In genomic region chr5:12467568-12468336, GRCm38 (mm10) we compare ENCODE assay signal across 26 mouse cellular contexts.
DNase-seq lines count a peak whose midpoint lies in the region; ATAC-seq and TF ChIP-seq lines count a peak whose summit lies in the region.
"Had no signal": no experiment of that assay in that cellular context is flagged by ENCODE, and none has a peak within 500 bp of the region (broad histone marks: within the 10 kb centered on the region; RNA-seq: fewer than 3 reads in every experiment).

No protein-coding gene starts in this region.

- TF ChIP-seq POLR2A in lung, adult 2 months (IDR thresholded peaks at IDR 0.05; ENCODE audit: borderline replicate concordance, extremely low read depth, low read depth, low read length): no peak
- no peak for TF ChIP-seq POLR2A in thymus, adult 2 months (IDR thresholded peaks at IDR 0.05; ENCODE audit: control insufficient read depth, extremely low read depth, insufficient read depth, low read length, poor library complexity)

- no peak for TF ChIP-seq EP300 in lung, postnatal 0 days (IDR thresholded peaks at IDR 0.05)

- no peak overlapping the region for H3K27ac ChIP-seq in intestine, embryonic 15.5 days
- H3K27ac ChIP-seq in intestine, postnatal 0 days (ENCODE audit: low read depth, low read length): no peak overlapping the region
- H3K27ac ChIP-seq in lung, postnatal 0 days (ENCODE audit: low read length): no peak overlapping the region
- H3K27ac ChIP-seq in embryonic facial prominence, embryonic 14.5 days (replicated peaks; ENCODE audit: low read depth, low read length): no peak overlapping the region
- H3K27ac ChIP-seq in thymus, adult 2 months (ENCODE audit: control insufficient read depth, insufficient read depth, low read length): no peak overlapping the region
- H3K27ac ChIP-seq: forebrain, embryonic 15.5 days; hindbrain, embryonic 15.5 days; layer of hippocampus, adult 2 months; neural tube, embryonic 15.5 days had no signal

- TF ChIP-seq CTCF in intestine, postnatal 0 days (IDR thresholded peaks at IDR 0.05; ENCODE audit: low read depth): no peak
- TF ChIP-seq CTCF in lung, postnatal 0 days (IDR thresholded peaks at IDR 0.05): no peak
- no peak for TF ChIP-seq CTCF in lung, adult 2 months (IDR thresholded peaks at IDR 0.05; ENCODE audit: insufficient read depth, low read length)
- TF ChIP-seq CTCF in thymus, adult 2 months (IDR thresholded peaks at IDR 0.05; ENCODE audit: borderline replicate concordance, control insufficient read depth, extremely low read depth, insufficient read depth, low read length, poor library complexity): no peak

- 46% methylated on average over 4 of the region's 4 CpGs for WGBS in intestine, embryonic 15.5 days
- WGBS in intestine, postnatal 0 days: 54% methylated on average over 4 of the region's 4 CpGs
- WGBS in lung, postnatal 0 days: 6% methylated on average over 4 of the region's 4 CpGs
- 23% methylated on average over 4 of the region's 4 CpGs for WGBS in lung, adult 2 months
- WGBS in embryonic facial prominence, embryonic 14.5 days: 66% methylated on average over 4 of the region's 4 CpGs
- 89% methylated on average over 4 of the region's 4 CpGs for WGBS in thymus, adult 2 months

- no peak overlapping the region for H3K4me2 ChIP-seq in intestine, embryonic 15.5 days (replicated peaks)
- H3K4me2 ChIP-seq in intestine, postnatal 0 days (replicated peaks; ENCODE audit: low read depth): no peak overlapping the region
- no peak overlapping the region for H3K4me2 ChIP-seq in lung, postnatal 0 days (replicated peaks; ENCODE audit: low read depth, low read length)
- H3K4me2 ChIP-seq in embryonic facial prominence, embryonic 14.5 days (ENCODE audit: low read depth, low read length): no peak overlapping the region
- H3K4me2 ChIP-seq: forebrain, embryonic 15.5 days; hindbrain, embryonic 15.5 days; liver, embryonic 11.5 days; midbrain, embryonic 11.5 days; neural tube, embryonic 15.5 days had no signal

- H3K9me3 ChIP-seq in intestine, embryonic 15.5 days: no peaks in the 10 kb centered on the region
- H3K9me3 ChIP-seq in intestine, postnatal 0 days (ENCODE audit: control insufficient read depth): no peaks in the 10 kb centered on the region
- no peaks in the 10 kb centered on the region for H3K9me3 ChIP-seq in lung, postnatal 0 days (ENCODE audit: low read length)
- no peaks in the 10 kb centered on the region for H3K9me3 ChIP-seq in embryonic facial prominence, embryonic 14.5 days (ENCODE audit: control insufficient read depth, low read length)
- H3K9me3 ChIP-seq: forebrain, embryonic 15.5 days; G1E; hindbrain, embryonic 15.5 days; neural tube, embryonic 15.5 days had no signal

- H3K9ac ChIP-seq in intestine, embryonic 15.5 days: no peak overlapping the region
- H3K9ac ChIP-seq in intestine, postnatal 0 days (ENCODE audit: low read depth, low read length): no peak overlapping the region
- no peak overlapping the region for H3K9ac ChIP-seq in lung, postnatal 0 days (replicated peaks; ENCODE audit: low read depth)
- H3K9ac ChIP-seq in embryonic facial prominence, embryonic 14.5 days (ENCODE audit: low read depth, low read length): no peak overlapping the region
- H3K9ac ChIP-seq: forebrain, embryonic 15.5 days; hindbrain, embryonic 15.5 days; liver, postnatal 0 days; neural tube, embryonic 15.5 days had no signal

- H3K4me1 ChIP-seq in intestine, embryonic 15.5 days (replicated peaks): no peaks in the 10 kb centered on the region
- no peaks in the 10 kb centered on the region for H3K4me1 ChIP-seq in intestine, postnatal 0 days (replicated peaks; ENCODE audit: control insufficient read depth, insufficient read depth, low read length)
- no peaks in the 10 kb centered on the region for H3K4me1 ChIP-seq in lung, postnatal 0 days (ENCODE audit: insufficient read depth, low read depth, low read length)
- H3K4me1 ChIP-seq in lung, adult 2 months (ENCODE audit: control insufficient read depth, insufficient read depth, low read length): no peaks in the 10 kb centered on the region
- no peaks in the 10 kb centered on the region for H3K4me1 ChIP-seq in embryonic facial prominence, embryonic 14.5 days (ENCODE audit: control insufficient read depth, insufficient read depth, low read length)
- H3K4me1 ChIP-seq in thymus, adult 2 months (replicated peaks; ENCODE audit: control insufficient read depth, insufficient read depth, low read length): no peaks in the 10 kb centered on the region
- H3K4me1 ChIP-seq: forebrain, embryonic 15.5 days; hindbrain, embryonic 15.5 days; neural tube, embryonic 15.5 days had no signal

- H3K27me3 ChIP-seq in intestine, embryonic 15.5 days (replicated peaks): no peaks in the 10 kb centered on the region
- H3K27me3 ChIP-seq in intestine, postnatal 0 days (replicated peaks; ENCODE audit: control insufficient read depth, insufficient read depth, low read length): no peaks in the 10 kb centered on the region
- no peaks in the 10 kb centered on the region for H3K27me3 ChIP-seq in lung, postnatal 0 days (replicated peaks; ENCODE audit: insufficient read depth, low read length)
- no peaks in the 10 kb centered on the region for H3K27me3 ChIP-seq in embryonic facial prominence, embryonic 14.5 days (replicated peaks; ENCODE audit: control insufficient read depth, insufficient read depth, low read length)
- no peaks in the 10 kb centered on the region for H3K27me3 ChIP-seq in thymus, adult 2 months (ENCODE audit: control insufficient read depth, insufficient read depth, low read length)
- H3K27me3 ChIP-seq: CH12.LX; forebrain, embryonic 15.5 days; hindbrain, embryonic 15.5 days; neural tube, embryonic 15.5 days had no signal

- no peak overlapping the region for H3K4me3 ChIP-seq in intestine, embryonic 15.5 days (replicated peaks)
- H3K4me3 ChIP-seq in intestine, postnatal 0 days (ENCODE audit: low read depth, low read length): no peak overlapping the region
- H3K4me3 ChIP-seq in lung, postnatal 0 days (ENCODE audit: low read depth, low read length): no peak overlapping the region
- no peak overlapping the region for H3K4me3 ChIP-seq in lung, adult 2 months (replicated peaks; ENCODE audit: extremely low read depth, low read depth, low read length)
- H3K4me3 ChIP-seq in embryonic facial prominence, embryonic 14.5 days (ENCODE audit: low read depth, low read length): no peak overlapping the region
- no peak overlapping the region for H3K4me3 ChIP-seq in thymus, adult 2 months (ENCODE audit: control insufficient read depth, insufficient read depth, low read length)
- H3K4me3 ChIP-seq: forebrain, embryonic 15.5 days; hindbrain, embryonic 15.5 days; layer of hippocampus, adult 2 months; neural tube, embryonic 15.5 days had no signal

- peak; percentile 75 for ATAC-seq in intestine, embryonic 15.5 days
- no peak for ATAC-seq in intestine, postnatal 0 days
- no peak for ATAC-seq in lung, postnatal 0 days
- peak; percentile 63; the same call in 1 of the 2 replicates for ATAC-seq in embryonic facial prominence, embryonic 14.5 days (ENCODE audit: low read depth)
- ATAC-seq: activated CD4-positive, CD25-positive, alpha-beta regulatory T cell, adult 4 months; forebrain, embryonic 15.5 days; liver, postnatal 0 days had no signal

- peak; percentile 29 for DNase-seq in lung, postnatal 0 days (ENCODE audit: low spot score)
- no peak for DNase-seq in lung, adult 2 months
- peak; percentile 66 for DNase-seq in embryonic facial prominence, embryonic 14.5 days (ENCODE audit: low spot score)
- DNase-seq in thymus, adult 2 months: no peak
- no peak for DNase-seq in gastrocnemius, postnatal 4 days (ENCODE audit: low spot score in 2 of 2)
- DNase-seq: adrenal gland, adult 8-10 months; B cell, adult 2 months; cerebellum, adult 2 months; cerebellum, postnatal 25 days; gastrocnemius, postnatal 10 days; heart, adult 18-20 months; kidney, postnatal 25 days; layer of hippocampus, postnatal 36 days; liver, postnatal 0 days; thymus, postnatal 14 days had no signal

- no peaks in the 10 kb centered on the region for H3K36me3 ChIP-seq in intestine, embryonic 15.5 days
- no peaks in the 10 kb centered on the region for H3K36me3 ChIP-seq in intestine, postnatal 0 days (ENCODE audit: control insufficient read depth, insufficient read depth)
- H3K36me3 ChIP-seq in lung, postnatal 0 days (ENCODE audit: insufficient read depth, low read length): no peaks in the 10 kb centered on the region
- H3K36me3 ChIP-seq in embryonic facial prominence, embryonic 14.5 days (ENCODE audit: control insufficient read depth, insufficient read depth, low read length): no peaks in the 10 kb centered on the region
- no peaks in the 10 kb centered on the region for H3K36me3 ChIP-seq in thymus, adult 2 months (ENCODE audit: control insufficient read depth, insufficient read depth, low read length)
- H3K36me3 ChIP-seq: forebrain, embryonic 15.5 days; G1E; hindbrain, embryonic 15.5 days; neural tube, embryonic 15.5 days had no signal

Comparison
In these comparisons a context has a peak if more than half of its experiments do, and no peak if none do; other contexts are left out.
1. ATAC-seq: peak in intestine, embryonic 15.5 days (single experiment) and embryonic facial prominence, embryonic 14.5 days (single experiment); none in intestine, postnatal 0 days (single experiment) and lung, postnatal 0 days (single experiment).
2. DNase-seq: peak in lung, postnatal 0 days (single experiment) and embryonic facial prominence, embryonic 14.5 days (single experiment); none in lung, adult 2 months (single experiment), thymus, adult 2 months (single experiment) and gastrocnemius, postnatal 4 days (0 of 2).